Mouse (Mus musculus) MEL (cell line): ENCODE data around the gene Trappc2. TPM values are rescaled to one million over a fixed set of nuclear protein-coding genes. Genes with fewer than 3 reads are reported as not detected.

ENCODE experiments used
- DNase-seq: peaks from one replicate; pipeline ENCODE4 v3.0.0; 2011; ENCODE audit warnings: low read depth, low spot score
- H3K27ac ChIP-seq: 2 replicates; pipeline ENCODE4 v1.5.1; 2012; ENCODE audit warnings: low read depth, mild to moderate bottlenecking, control low read depth, low read length, moderate library complexity; ENCODE audit not compliant: control insufficient read depth
- H3K27me3 ChIP-seq, 2 experiments: fragments of 150-350 bp in 1 of 2; sonication (generic) in 1 of 2; 2 replicates each; pipeline ENCODE4 v1.6.1; 2012; ENCODE audit warnings: low read length in 2 of 2, mild to moderate bottlenecking in 2 of 2, improper control_type of control experiment in 1 of 2, moderate library complexity in 1 of 2; ENCODE audit not compliant: insufficient read depth in 2 of 2, control insufficient read depth in 1 of 2
- H3K36me3 ChIP-seq, 2 experiments: 2 replicates each; pipeline ENCODE4 v1.6.1; 2012 to 2014; ENCODE audit warnings: low read length in 2 of 2, improper control_type of control experiment in 1 of 2, inconsistent platforms in 1 of 2, mild to moderate bottlenecking in 1 of 2; ENCODE audit not compliant: insufficient read depth in 2 of 2, control insufficient read depth in 1 of 2
- H3K4me1 ChIP-seq, 2 experiments: fragments of 150-350 bp in 1 of 2; sonication (generic) in 1 of 2; 2 replicates each; pipeline ENCODE4 v1.6.1; 2012; ENCODE audit warnings: low read length in 2 of 2, improper control_type of control experiment in 1 of 2, mild to moderate bottlenecking in 1 of 2; ENCODE audit not compliant: insufficient read depth in 2 of 2, control insufficient read depth in 1 of 2
- H3K4me3 ChIP-seq, 2 experiments: fragments of 150-350 bp in 1 of 2; sonication (generic) in 1 of 2; 2 replicates each; pipeline ENCODE4 v1.5.1; 2012; ENCODE audit warnings: low read depth in 2 of 2, low read length in 2 of 2, mild to moderate bottlenecking in 2 of 2, moderate library complexity in 2 of 2, control low read depth in 1 of 2, improper control_type of control experiment in 1 of 2; ENCODE audit not compliant: control insufficient read depth in 1 of 2, insufficient read depth in 1 of 2
- H3K79me2 ChIP-seq: 2 replicates; pipeline ENCODE4 v1.6.1; 2012; ENCODE audit warnings: mild to moderate bottlenecking, low read length, moderate library complexity; ENCODE audit not compliant: control insufficient read depth, poor library complexity, insufficient read depth
- H3K9ac ChIP-seq: 2 replicates; pipeline ENCODE4 v1.6.1; 2012; ENCODE audit warnings: low read depth, mild to moderate bottlenecking, control low read depth, low read length, moderate library complexity; ENCODE audit not compliant: control insufficient read depth, poor library complexity, severe bottlenecking
- H3K9me3 ChIP-seq: fragments of 150-350 bp; sonication (generic); replicated peaks from 2 replicates; pipeline ENCODE4 v1.6.1; 2012; ENCODE audit warnings: mild to moderate bottlenecking, low read length, improper control_type of control experiment, moderate library complexity; ENCODE audit not compliant: insufficient read depth
- BHLHE40 ChIP-seq: IDR thresholded peaks from 2 replicates; pipeline ENCODE4 v1.6.1; 2012; ENCODE audit warnings: low read depth, mild to moderate bottlenecking, inconsistent platforms, low read length, improper control_type of control experiment, borderline replicate concordance
- CHD1 ChIP-seq: IDR thresholded peaks from 2 replicates; pipeline ENCODE4 v1.6.1; 2012; ENCODE audit warnings: low read depth, mild to moderate bottlenecking, inconsistent platforms, low read length, improper control_type of control experiment
- CHD2 ChIP-seq: IDR thresholded peaks from 2 replicates; pipeline ENCODE4 v1.6.1; 2011; ENCODE audit warnings: low read length, improper control_type of control experiment
- CTCF ChIP-seq, 3 experiments: IDR thresholded peaks in 2 of 3; conservative IDR thresholded peaks in 1 of 3; 2 replicates each; pipeline ENCODE4 v1.5.1; 2011 to 2012; ENCODE audit warnings: low read length in 3 of 3, low read depth in 2 of 3, mild to moderate bottlenecking in 2 of 3, improper control_type of control experiment in 1 of 3, inconsistent platforms in 1 of 3, mixed read lengths in 1 of 3, moderate library complexity in 1 of 3; ENCODE audit not compliant: control insufficient read depth in 1 of 3, insufficient read depth in 1 of 3, poor library complexity in 1 of 3, severe bottlenecking in 1 of 3
- EP300 ChIP-seq, 2 experiments: IDR thresholded peaks; 2 replicates each; pipeline ENCODE4 v1.6.1; 2011; ENCODE audit warnings: improper control_type of control experiment in 2 of 2, low read length in 2 of 2, low read depth in 1 of 2, mild to moderate bottlenecking in 1 of 2
- GABPA ChIP-seq: IDR thresholded peaks from 2 replicates; pipeline ENCODE4 v1.6.1; 2012; ENCODE audit warnings: low read depth, mild to moderate bottlenecking, inconsistent platforms, low read length, improper control_type of control experiment, moderate library complexity
- GATA1 ChIP-seq: IDR thresholded peaks from 2 replicates; pipeline ENCODE4 v1.6.1; 2011; ENCODE audit warnings: low read depth, low read length, improper control_type of control experiment
- HCFC1 ChIP-seq: IDR thresholded peaks from 2 replicates; pipeline ENCODE4 v1.6.1; 2012; ENCODE audit warnings: low read depth, mild to moderate bottlenecking, inconsistent platforms, low read length, improper control_type of control experiment, moderate library complexity
- KAT2A ChIP-seq: conservative IDR thresholded peaks from 2 replicates; pipeline ENCODE4 v1.6.1; 2012; ENCODE audit warnings: low read depth, low read length, improper control_type of control experiment, inconsistent platforms
- MXI1 ChIP-seq: IDR thresholded peaks from 2 replicates; pipeline ENCODE4 v1.6.1; 2011; ENCODE audit warnings: mild to moderate bottlenecking, low read depth, low read length, improper control_type of control experiment
- NELFE ChIP-seq: IDR thresholded peaks from 2 replicates; pipeline ENCODE4 v1.6.1; 2011; ENCODE audit warnings: low read depth, low read length, improper control_type of control experiment
- NRF1 ChIP-seq: IDR thresholded peaks from 2 replicates; pipeline ENCODE4 v1.6.1; 2014; ENCODE audit warnings: low read depth, mild to moderate bottlenecking, inconsistent platforms, low read length, improper control_type of control experiment, moderate library complexity; ENCODE audit not compliant: poor library complexity, insufficient read depth, severe bottlenecking
- POLR2A ChIP-seq, 2 experiments: IDR thresholded peaks; 2 replicates each; pipeline ENCODE4 v1.6.1; 2011 to 2012; ENCODE audit warnings: low read length in 2 of 2, mild to moderate bottlenecking in 2 of 2, control low read depth in 1 of 2, improper control_type of control experiment in 1 of 2, low read depth in 1 of 2, moderate library complexity in 1 of 2; ENCODE audit not compliant: control insufficient read depth in 1 of 2, insufficient read depth in 1 of 2, poor library complexity in 1 of 2
- POLR2AphosphoS2 ChIP-seq: IDR thresholded peaks from 2 replicates; pipeline ENCODE4 v1.6.1; 2011; ENCODE audit warnings: low read length, improper control_type of control experiment
- RCOR1 ChIP-seq: IDR thresholded peaks from 2 replicates; pipeline ENCODE4 v1.6.1; 2012; ENCODE audit warnings: low read depth, mild to moderate bottlenecking, inconsistent platforms, low read length, improper control_type of control experiment
- SIN3A ChIP-seq: IDR thresholded peaks from 2 replicates; pipeline ENCODE4 v1.6.1; 2012; ENCODE audit warnings: low read length, improper control_type of control experiment, inconsistent platforms
- SMC3 ChIP-seq: IDR thresholded peaks from 2 replicates; pipeline ENCODE4 v1.6.1; 2011; ENCODE audit warnings: low read depth, low read length, improper control_type of control experiment
- TBP ChIP-seq: IDR thresholded peaks from 2 replicates; pipeline ENCODE4 v1.8.0; 2011; ENCODE audit warnings: low read depth, low read length, improper control_type of control experiment
- UBTF ChIP-seq: IDR thresholded peaks from 2 replicates; pipeline ENCODE4 v1.6.1; 2012; ENCODE audit warnings: low read depth, mild to moderate bottlenecking, inconsistent platforms, low read length, improper control_type of control experiment, moderate library complexity, borderline replicate concordance; ENCODE audit not compliant: insufficient read depth
- USF2 ChIP-seq, 2 experiments: IDR thresholded peaks; 2 replicates each; pipeline ENCODE4 v1.6.1; 2011 to 2012; ENCODE audit warnings: improper control_type of control experiment in 2 of 2, low read length in 2 of 2, borderline replicate concordance in 1 of 2, inconsistent platforms in 1 of 2, low read depth in 1 of 2, mild to moderate bottlenecking in 1 of 2; ENCODE audit not compliant: insufficient read depth in 1 of 2
- ZC3H11A ChIP-seq: IDR thresholded peaks from 2 replicates; pipeline ENCODE4 v1.6.1; 2012; ENCODE audit warnings: low read depth, mild to moderate bottlenecking, inconsistent platforms, low read length, improper control_type of control experiment
- ZMIZ1 ChIP-seq: IDR thresholded peaks from 2 replicates; pipeline ENCODE4 v1.6.1; 2012; ENCODE audit warnings: low read depth, mild to moderate bottlenecking, inconsistent platforms, low read length, improper control_type of control experiment, moderate library complexity
- polyA plus RNA-seq, 2 experiments: library from polyadenylated mRNA; stranded (reverse) in 1 of 2; unstranded in 1 of 2; fragments of >175 nt in 1 of 2; fragments of >200 nt in 1 of 2; gene quantifications; 2 replicates each; pipeline versions ENCODE4 v1.2.1 to v1.2.4; 2012; ENCODE audit warnings: low replicate concordance in 2 of 2, low read depth in 1 of 2; ENCODE audit not compliant: insufficient read length in 2 of 2, insufficient read depth in 1 of 2, missing spikeins in 1 of 2
- total RNA-seq: library from RNA; depleted of rRNA; stranded (reverse); fragments of 300-350 nt; gene quantifications from 2 replicates; pipeline ENCODE4 v1.2.3, GENCODE M21; 2012

The Trappc2 gene
- total and polyA plus RNA-seq, 3 experiments: 12.5 to 17.8 TPM; not detected in 1

- peak; percentile 87 for DNase-seq
- no peaks in the 10 kb centered on the region for H3K4me1 ChIP-seq
- H3K9ac ChIP-seq: no peak overlapping the region
- no peak overlapping the region for H3K4me3 ChIP-seq
- H3K27ac ChIP-seq: no peak overlapping the region
- H3K9me3 ChIP-seq: no peaks in the 10 kb centered on the region
- no peak for TF ChIP-seq CHD1
- TF ChIP-seq KAT2A: no peak
- no peak for TF ChIP-seq NELFE
- TF ChIP-seq CTCF (IDR thresholded peaks at IDR 0.05 in 2 of 3, conservative IDR thresholded peaks at IDR 0.05 in 1 of 3; ENCODE audit: control insufficient read depth in 1 of 3, insufficient read depth in 1 of 3, low read depth in 2 of 3, low read length in 3 of 3, poor library complexity in 1 of 3, severe bottlenecking in 1 of 3): peak in 2 of 3 experiments; percentile 77 to 89; a peak in 4 of 6 replicates
- no peak for TF ChIP-seq USF2 (IDR thresholded peaks at IDR 0.05; ENCODE audit: borderline replicate concordance in 1 of 2, insufficient read depth in 1 of 2, low read depth in 1 of 2, low read length in 2 of 2)
- TF ChIP-seq TBP: no peak
- no peak for TF ChIP-seq EP300 (IDR thresholded peaks at IDR 0.05; ENCODE audit: low read depth in 1 of 2, low read length in 2 of 2)
- no peak for TF ChIP-seq GABPA
- TF ChIP-seq, all 39 proteins: peak for 1
- no peaks in the 10 kb centered on the region for H3K27me3 ChIP-seq
- peaks cover 12 to 48% of the 10 kb centered on the region in 2 experiments for H3K36me3 ChIP-seq
- H3K79me2 ChIP-seq: peaks cover 4% of the 10 kb centered on the region; the same call in 1 of the 2 replicates
Observed at GRCm38 (mm10) chrX:166416196-166416595, 24.2 kb upstream of the Trappc2 start.

- DNase-seq: no peak
- Histone ChIP-seq H3K36me3 (peaks cover 17 to 27% of the 10 kb centered on the region in 2 experiments), H3K79me2 (peaks cover under 1% of the 10 kb centered on the region; the same call in 1 of the 2 replicates), H3K27ac (no peak overlapping the region), H3K4me1 (peaks cover 5 to 8% of the 10 kb centered on the region in 2 experiments), H3K9me3 (no peaks in the 10 kb centered on the region)
- TF ChIP-seq GATA1: no peak
- TF ChIP-seq ZC3H11A: no peak
- TF ChIP-seq, all 39 proteins: peak for 0
- no peaks in the 10 kb centered on the region for H3K27me3 ChIP-seq
- no peak overlapping the region for H3K9ac ChIP-seq
- H3K4me3 ChIP-seq: no peak overlapping the region
Observed at GRCm38 (mm10) chrX:166434812-166435211, 5.6 kb upstream of the Trappc2 start.

- H3K27ac ChIP-seq: peak within 1 kb of the TSS; percentile 57
- peak; percentile 99 for DNase-seq
Observed at GRCm38 (mm10) chrX:166440616-166441063, 266 bp downstream of the Trappc2 start, which contains the start of gene Ofd1. TSS of gene Ofd1 (minus strand) at chrX:166440704.

More at GRCm38 (mm10) chrX:166440616-166441063, 266 bp downstream of the Trappc2 start, which contains the start of gene Ofd1:
- TF ChIP-seq GATA1 (no peak), BHLHE40 (no peak), NRF1 (peak; percentile 79), RCOR1 (no peak), HCFC1 (peak; percentile 85), TBP (peak; percentile 82), CHD2 (peak; percentile 96), POLR2AphosphoS2 (peak; percentile 98), NELFE (peak; percentile 99), UBTF (0 out of 2 replicates have a peak, but pooled peaks have one; percentile 53), SIN3A (peak; percentile 46; the same call in 1 of the 2 replicates), POLR2A (IDR thresholded peaks at IDR 0.05; ENCODE audit: control insufficient read depth in 1 of 2, insufficient read depth in 1 of 2, low read depth in 1 of 2, low read length in 2 of 2, poor library complexity in 1 of 2) (peak; percentile 99 to 100), SMC3 (no peak), MXI1 (0 out of 2 replicates have a peak, but pooled peaks have one; percentile 69), ZMIZ1 (peak; percentile 98)
- peak within 1 kb of the TSS; percentile 92 for H3K9ac ChIP-seq
- H3K4me3 ChIP-seq: peak within 1 kb of the TSS; percentile 74 to 78
- H3K4me1 ChIP-seq: peaks cover 11 to 12% of the 10 kb centered on the region in 2 experiments
- H3K27me3 ChIP-seq: no peaks in the 10 kb centered on the region
- H3K79me2 ChIP-seq: peaks cover 11% of the 10 kb centered on the region
- peaks cover 5 to 31% of the 10 kb centered on the region in 2 experiments for H3K36me3 ChIP-seq
- H3K9me3 ChIP-seq: no peaks in the 10 kb centered on the region
